Mouse (Mus musculus) frontal cortex, postnatal 14 days (tissue): ENCODE measurements around the gene Egln1.

ENCODE experiments used
- DNase-seq, 2 experiments: peaks; one replicate each; pipeline ENCODE4 v3.0.0; 2022; ENCODE audit warnings: low spot score in 2 of 2

Egln1 gene

GRCm38 (mm10) chr8:124949209-124950068, at the start of gene Egln1:
Gene Egln1 (minus strand): TSS chr8:124949324.
- peak; percentile 54 for DNase-seq

GRCm38 (mm10) chr8:124995776-124996175, 46.7 kb upstream of the Egln1 start:
- DNase-seq, result no peak

GRCm38 (mm10) chr8:124991668-124991926, 42.5 kb upstream of the Egln1 start:
- DNase-seq, result no peak

- no peak for DNase-seq
Measured at GRCm38 (mm10) chr8:124990923-124991667, 42.0 kb upstream of the Egln1 start.

GRCm38 (mm10) chr8:124980828-124981227, 31.7 kb upstream of the Egln1 start:
- DNase-seq, result no peak

GRCm38 (mm10) chr8:124980036-124980435, 30.9 kb upstream of the Egln1 start:
- DNase-seq, result no peak

GRCm38 (mm10) chr8:124978026-124978425, 28.9 kb upstream of the Egln1 start:
- no peak for DNase-seq

GRCm38 (mm10) chr8:124976211-124976610, 27.1 kb upstream of the Egln1 start:
- no peak for DNase-seq

- no peak for DNase-seq
Measured at GRCm38 (mm10) chr8:124974254-124974653, 25.1 kb upstream of the Egln1 start.

- DNase-seq, result no peak
Measured at GRCm38 (mm10) chr8:124973221-124973620, 24.1 kb upstream of the Egln1 start.

GRCm38 (mm10) chr8:124970312-124970933, 21.3 kb upstream of the Egln1 start:
- no peak for DNase-seq

GRCm38 (mm10) chr8:124964966-124965365, 15.8 kb upstream of the Egln1 start:
- no peak for DNase-seq

- DNase-seq, result no peak
Measured at GRCm38 (mm10) chr8:124963246-124963645, 14.1 kb upstream of the Egln1 start.

GRCm38 (mm10) chr8:124960226-124960880, 11.2 kb upstream of the Egln1 start:
- DNase-seq, result no peak

GRCm38 (mm10) chr8:124959462-124960225, 10.5 kb upstream of the Egln1 start:
- DNase-seq, result no peak

- no peak for DNase-seq
Measured at GRCm38 (mm10) chr8:124954572-124955082, 5.5 kb upstream of the Egln1 start.

GRCm38 (mm10) chr8:124953188-124953587, 4.1 kb upstream of the Egln1 start:
- DNase-seq, result no peak

GRCm38 (mm10) chr8:124950865-124951264, 1.7 kb upstream of the Egln1 start:
- DNase-seq, result no peak

GRCm38 (mm10) chr8:124950069-124950456, 939 bp upstream of the Egln1 start:
- no peak for DNase-seq

GRCm38 (mm10) chr8:124948733-124949111, 402 bp downstream of the Egln1 start:
- no peak for DNase-seq
